Mouse (Mus musculus): ENCODE results near the gene Olfr1310.
"Not testable (repeated sequence)": the region's sequence is repeated elsewhere in the genome, so short reads cannot be mapped to it uniquely, and the experiment has no call there.

Gene Olfr1310

GRCm38 (mm10) chr2:112012608-112013007 is at the start of gene Olfr1310:
Gene Olfr1310 (minus strand): TSS chr2:112012708.
- DNase-seq (ENCODE audit: low read depth, low spot score): no peak

- DNase-seq (ENCODE audit: low read depth, low spot score): no peak
Observed at GRCm38 (mm10) chr2:112050138-112050537, 37.6 kb upstream of the Olfr1310 start, which contains the start of gene Olfr1312. Gene Olfr1312 (minus strand): TSS chr2:112050238.

DNA sequence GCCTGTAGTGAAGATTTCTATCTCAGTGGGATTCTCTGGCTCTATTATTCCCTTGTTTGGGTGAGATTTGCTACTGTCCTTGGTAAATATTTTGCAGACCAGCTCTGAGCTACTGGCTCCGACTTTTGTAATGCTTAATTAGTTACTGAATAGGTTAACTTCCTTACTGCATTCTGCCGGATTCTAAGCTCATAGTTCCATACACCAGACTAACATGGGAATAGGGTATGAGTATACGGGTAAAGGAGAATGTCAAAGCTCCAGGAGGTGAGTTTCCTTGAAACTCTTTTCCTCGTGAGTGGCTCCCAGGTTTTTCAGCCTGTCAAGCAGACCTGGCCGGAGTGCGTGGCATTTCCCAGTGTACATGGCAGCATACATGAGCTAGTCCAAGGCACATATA is 14.5 kb upstream of the Olfr1310 start:
- DNase-seq (ENCODE audit: low read depth, low spot score): not testable (repeated sequence)

DNA sequence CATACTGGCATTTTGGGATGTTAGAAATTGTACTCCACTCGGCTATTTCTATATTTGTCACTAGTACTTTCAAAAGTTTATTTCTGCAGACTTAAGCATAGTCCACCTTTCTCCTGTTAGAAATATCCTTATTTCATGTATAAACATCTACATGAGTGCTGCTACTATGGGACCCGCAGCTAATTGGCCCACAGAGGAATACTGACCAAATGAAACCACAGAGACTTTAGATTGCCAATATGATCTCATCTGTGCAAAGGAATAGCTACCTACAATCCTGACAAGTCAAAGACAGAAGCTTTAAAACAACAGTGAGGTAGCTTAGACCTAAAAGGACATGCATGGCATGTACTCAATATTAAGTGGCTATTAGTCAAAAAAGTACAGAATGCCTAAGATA is 11.8 kb upstream of the Olfr1310 start, which contains the start of gene Olfr1311:
Olfr1311 (minus strand) TSS at position 101 of the 400 bp plus-strand sequence.
- DNase-seq (ENCODE audit: low read depth, low spot score): no peak

- DNase-seq (ENCODE audit: low read depth, low spot score): no peak
Observed at GRCm38 (mm10) chr2:112014900-112015299, 2.4 kb upstream of the Olfr1310 start.

- DNase-seq (ENCODE audit: low read depth, low spot score): no peak
Observed at GRCm38 (mm10) chr2:111990181-111990580, 22.3 kb downstream of the Olfr1310 start, which contains the start of gene Olfr1309. Gene Olfr1309 (minus strand): TSS chr2:111990281.

- no peak for DNase-seq (ENCODE audit: low read depth, low spot score)
Observed at GRCm38 (mm10) chr2:111964844-111965243, 47.7 kb downstream of the Olfr1310 start, which contains the start of gene Olfr1308. Gene Olfr1308 (minus strand): TSS chr2:111964944.
